Mouse (Mus musculus) neutrophil, adult 59 days (primary cell): ENCODE measurements around the gene St8sia1. TPM values are rescaled to one million over a fixed set of nuclear protein-coding genes. Genes with fewer than 3 reads are reported as not detected.

Source experiments
- total RNA-seq, 2 experiments: library from RNA; stranded (reverse); gene quantifications; 1 replicate in 1 of 2; 2 replicates in 1 of 2; pipeline ENCODE4 v1.2.4; 2023

Gene St8sia1
- 10 to 100 TPM; 22.1 to 28.5 TPM for total RNA-seq

DNA sequence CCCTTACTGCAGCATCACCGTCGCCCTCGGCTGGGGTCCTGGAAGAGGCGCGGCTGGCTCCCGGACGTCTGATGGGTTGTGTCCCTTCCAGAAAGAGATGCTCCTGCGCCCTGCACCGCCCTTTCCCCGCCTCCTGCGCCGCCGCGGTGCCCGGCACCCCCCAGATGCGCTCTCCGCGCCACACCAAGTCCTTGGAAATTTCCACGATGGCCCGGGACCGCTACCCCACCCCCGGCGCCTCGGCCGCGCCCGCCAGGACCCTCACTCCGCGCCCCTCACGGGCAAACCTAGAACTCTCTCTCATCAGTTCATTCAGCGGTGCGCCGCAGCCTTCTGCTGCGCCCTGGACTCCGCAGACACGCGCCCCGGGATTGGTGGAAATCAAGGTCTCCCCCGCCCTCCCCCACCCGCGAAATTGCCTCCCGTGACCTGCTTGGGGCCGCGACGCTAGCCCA lies at the start of gene St8sia1:
St8sia1 (minus strand) TSS at position 377 of the 455 bp plus-strand sequence.

DNA sequence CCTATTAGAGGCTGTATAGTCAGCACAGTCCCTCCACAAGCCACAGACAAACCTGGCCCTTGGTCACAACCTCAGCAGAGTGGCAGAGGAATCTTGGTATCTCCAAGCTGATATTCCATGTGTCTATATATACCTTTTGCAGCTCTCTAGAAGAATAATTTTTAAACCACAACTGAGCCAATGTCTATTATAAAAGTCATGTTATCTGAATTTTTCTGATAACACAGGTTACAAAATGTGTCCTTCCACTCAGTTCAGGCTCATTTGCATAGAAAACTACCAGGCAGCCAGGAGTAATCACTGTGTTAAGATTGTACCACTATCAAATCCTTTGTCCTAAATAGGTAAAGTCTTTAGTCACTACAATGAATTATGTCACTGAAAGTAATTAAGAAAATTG lies 159.8 kb downstream of the St8sia1 start, which contains the start of gene Sult6b2:
Sult6b2 (minus strand) TSS at position 101 of the 400 bp plus-strand sequence.

Other genes with a start within 250 kb of the St8sia1 start
- 10 to 100 TPM; 33.8 to 34.9 TPM for gene Cmas, start 207.8 kb downstream of the St8sia1 start, total RNA-seq
- gene Sult6b2, start 159.9 kb downstream of the St8sia1 start, total RNA-seq = not detected
- 10 to 100 TPM; 69.4 to 77.0 TPM for gene C2cd5, start 135.7 kb upstream of the St8sia1 start, total RNA-seq
- gene Etnk1, start 202.8 kb upstream of the St8sia1 start, total RNA-seq = 10 to 100 TPM; 28.4 to 30.4 TPM